Mouse (Mus musculus) forebrain, embryonic 10.5 days (tissue): ENCODE measurements around the gene Epha4. TPM values are rescaled to one million over a fixed set of nuclear protein-coding genes. Genes with fewer than 3 reads are reported as not detected.

ENCODE experiments used
- DNase-seq: peaks from one replicate; pipeline ENCODE4 v3.0.0-alpha.2; 2017; ENCODE audit warnings: low spot score; ENCODE audit errors: extremely low spot score
- H3K27ac ChIP-seq: fragments of 300-500 bp; sonication (generic); 2 replicates; pipeline ENCODE4 v1.5.1; 2016; ENCODE audit warnings: mild to moderate bottlenecking
- H3K27me3 ChIP-seq: fragments of 300-500 bp; sonication (generic); 2 replicates; pipeline ENCODE4 v1.6.1; 2016; ENCODE audit warnings: mild to moderate bottlenecking; ENCODE audit not compliant: poor library complexity, severe bottlenecking
- H3K36me3 ChIP-seq: fragments of 300-500 bp; sonication (generic); replicated peaks from 2 replicates; pipeline ENCODE4 v1.6.1; 2016; ENCODE audit warnings: mild to moderate bottlenecking, moderate library complexity
- H3K4me1 ChIP-seq: fragments of 300-500 bp; sonication (generic); 2 replicates; pipeline ENCODE4 v1.6.1; 2016
- H3K4me3 ChIP-seq: fragments of 300-500 bp; sonication (generic); 2 replicates; pipeline ENCODE4 v1.5.1; 2016; ENCODE audit warnings: mild to moderate bottlenecking, moderate library complexity
- H3K9me3 ChIP-seq: fragments of 300-500 bp; sonication (generic); 2 replicates; pipeline ENCODE4 v1.6.1; 2016; ENCODE audit warnings: mild to moderate bottlenecking, moderate library complexity
- WGBS: fragments of 180-500 bp; shearing (Covaris S2); methylation state at CpG from one replicate; pipeline ENCODE4 v1.1.7; 2016; 5-methylcytosine and 5-hydroxymethylcytosine counted together
- polyA plus RNA-seq: library from polyadenylated mRNA; unstranded; fragments of >200 nt; fragmentation: Nextera tagmentation; extraction: Ambion mirVana; gene quantifications from 2 replicates; pipeline ENCODE4 v1.2.1, GENCODE M21; 2016

The Epha4 gene
- polyA plus RNA-seq, result 22.9 and 25.9 TPM in 2 replicates

GRCm38 (mm10) chr1:77514963-77515650 lies at the start of gene Epha4:
Gene Epha4 (minus strand): TSS chr1:77515088.
- Histone ChIP-seq H3K27ac (peak within 1 kb of the TSS; percentile 93), H3K36me3 (peaks cover 10% of the 10 kb centered on the region), H3K4me3 (peak within 1 kb of the TSS; percentile 81), H3K9me3 (no peaks in the 10 kb centered on the region), H3K27me3 (peaks cover 40% of the 10 kb centered on the region), H3K4me1 (peaks cover 56% of the 10 kb centered on the region)
- 0% methylated on average over 40 of the region's 40 CpGs for WGBS
- DNase-seq, result peak; percentile 92

GRCm38 (mm10) chr1:77556199-77556598 lies 41.3 kb upstream of the Epha4 start:
- no peaks in the 10 kb centered on the region for H3K36me3 ChIP-seq
- H3K4me3 ChIP-seq, result no peak overlapping the region
- DNase-seq, result no peak
- peaks cover 10% of the 10 kb centered on the region for H3K4me1 ChIP-seq
- H3K9me3 ChIP-seq, result no peaks in the 10 kb centered on the region
- H3K27me3 ChIP-seq, result no peaks in the 10 kb centered on the region
- H3K27ac ChIP-seq, result no peak overlapping the region
- WGBS, result 74% methylated on average over 3 of the region's 3 CpGs

GRCm38 (mm10) chr1:77551927-77552326 lies 37.0 kb upstream of the Epha4 start:
- no peak for DNase-seq
- no peaks in the 10 kb centered on the region for H3K9me3 ChIP-seq
- WGBS, result 95% methylated on average over 7 of the region's 7 CpGs
- H3K4me3 ChIP-seq, result no peak overlapping the region
- H3K36me3 ChIP-seq, result no peaks in the 10 kb centered on the region
- H3K27ac ChIP-seq, result no peak overlapping the region
- no peaks in the 10 kb centered on the region for H3K27me3 ChIP-seq
- peaks cover 7% of the 10 kb centered on the region for H3K4me1 ChIP-seq

GRCm38 (mm10) chr1:77545722-77546121 lies 30.8 kb upstream of the Epha4 start:
- Histone ChIP-seq H3K27ac (no peak overlapping the region), H3K9me3 (no peaks in the 10 kb centered on the region), H3K36me3 (no peaks in the 10 kb centered on the region), H3K4me3 (no peak overlapping the region), H3K27me3 (no peaks in the 10 kb centered on the region), H3K4me1 (peaks cover 36% of the 10 kb centered on the region)
- WGBS, result 51% methylated on average over 6 of the region's 6 CpGs
- DNase-seq, result no peak

- Histone ChIP-seq H3K27ac (no peak overlapping the region), H3K27me3 (no peaks in the 10 kb centered on the region), H3K9me3 (no peaks in the 10 kb centered on the region), H3K4me3 (no peak overlapping the region), H3K4me1 (peaks cover 38% of the 10 kb centered on the region), H3K36me3 (no peaks in the 10 kb centered on the region)
- no peak for DNase-seq
- WGBS, result 90% methylated on average over 1 of the region's 1 CpGs
These were observed 30.1 kb upstream of the Epha4 start for GRCm38 (mm10) chr1:77545035-77545434.

GRCm38 (mm10) chr1:77544279-77544678 lies 29.4 kb upstream of the Epha4 start:
- H3K27ac ChIP-seq, result no peak overlapping the region
- H3K27me3 ChIP-seq, result no peaks in the 10 kb centered on the region
- peaks cover 45% of the 10 kb centered on the region for H3K4me1 ChIP-seq
- H3K4me3 ChIP-seq, result no peak overlapping the region
- H3K9me3 ChIP-seq, result no peaks in the 10 kb centered on the region
- DNase-seq, result no peak
- H3K36me3 ChIP-seq, result no peaks in the 10 kb centered on the region
- WGBS, result 57% methylated on average over 3 of the region's 3 CpGs

GRCm38 (mm10) chr1:77539945-77540344 lies 25.1 kb upstream of the Epha4 start:
- H3K4me1 ChIP-seq, result peaks cover 25% of the 10 kb centered on the region
- H3K27ac ChIP-seq, result peak overlapping the region; percentile 44; the same call in 1 of the 2 replicates
- DNase-seq, result no peak
- H3K4me3 ChIP-seq, result no peak overlapping the region
- no peaks in the 10 kb centered on the region for H3K9me3 ChIP-seq
- H3K27me3 ChIP-seq, result no peaks in the 10 kb centered on the region
- no peaks in the 10 kb centered on the region for H3K36me3 ChIP-seq
- WGBS, result 78% methylated on average over 12 of the region's 12 CpGs

- H3K27me3 ChIP-seq, result no peaks in the 10 kb centered on the region
- peaks cover 13% of the 10 kb centered on the region for H3K4me1 ChIP-seq
- WGBS, result 78% methylated on average over 2 of the region's 2 CpGs
- no peak overlapping the region for H3K27ac ChIP-seq
- no peak for DNase-seq
- no peaks in the 10 kb centered on the region for H3K36me3 ChIP-seq
- no peak overlapping the region for H3K4me3 ChIP-seq
- H3K9me3 ChIP-seq, result no peaks in the 10 kb centered on the region
These were observed 23.7 kb upstream of the Epha4 start for GRCm38 (mm10) chr1:77538559-77538958.

GRCm38 (mm10) chr1:77535905-77536304 lies 21.0 kb upstream of the Epha4 start:
- no peak for DNase-seq
- Histone ChIP-seq H3K36me3 (no peaks in the 10 kb centered on the region), H3K27ac (no peak overlapping the region), H3K4me1 (peaks cover 22% of the 10 kb centered on the region), H3K4me3 (no peak overlapping the region), H3K27me3 (no peaks in the 10 kb centered on the region), H3K9me3 (no peaks in the 10 kb centered on the region)
- 87% methylated on average over 5 of the region's 5 CpGs for WGBS

- DNase-seq, result no peak
- WGBS, result 35% methylated on average over 6 of the region's 6 CpGs
- H3K27ac ChIP-seq, result peak overlapping the region; percentile 63; the same call in 1 of the 2 replicates
These were observed 17.8 kb upstream of the Epha4 start for GRCm38 (mm10) chr1:77532576-77533183.

GRCm38 (mm10) chr1:77531934-77532575 lies 17.2 kb upstream of the Epha4 start:
- H3K27ac ChIP-seq, result peak overlapping the region; percentile 63; the same call in 1 of the 2 replicates

More at GRCm38 (mm10) chr1:77532576-77533183, 17.8 kb upstream of the Epha4 start:
- H3K36me3 ChIP-seq, result no peaks in the 10 kb centered on the region
- H3K27me3 ChIP-seq, result no peaks in the 10 kb centered on the region
- H3K4me3 ChIP-seq, result no peak overlapping the region
- no peaks in the 10 kb centered on the region for H3K9me3 ChIP-seq
- H3K4me1 ChIP-seq, result peaks cover 20% of the 10 kb centered on the region

GRCm38 (mm10) chr1:77525082-77525481 lies 10.2 kb upstream of the Epha4 start:
- 90% methylated on average over 8 of the region's 8 CpGs for WGBS
- no peak for DNase-seq
- no peak overlapping the region for H3K27ac ChIP-seq

More at GRCm38 (mm10) chr1:77531934-77532575, 17.2 kb upstream of the Epha4 start:
- H3K4me1 ChIP-seq, result peaks cover 20% of the 10 kb centered on the region
- H3K9me3 ChIP-seq, result no peaks in the 10 kb centered on the region
- H3K36me3 ChIP-seq, result no peaks in the 10 kb centered on the region
- H3K4me3 ChIP-seq, result no peak overlapping the region
- 47% methylated on average over 5 of the region's 5 CpGs for WGBS
- no peak for DNase-seq
- H3K27me3 ChIP-seq, result no peaks in the 10 kb centered on the region

GRCm38 (mm10) chr1:77523354-77523753 lies 8.5 kb upstream of the Epha4 start:
- no peak for DNase-seq

More at GRCm38 (mm10) chr1:77525082-77525481, 10.2 kb upstream of the Epha4 start:
- peaks cover 17% of the 10 kb centered on the region for H3K27me3 ChIP-seq
- H3K36me3 ChIP-seq, result no peaks in the 10 kb centered on the region
- peaks cover 25% of the 10 kb centered on the region for H3K4me1 ChIP-seq
- H3K4me3 ChIP-seq, result no peak overlapping the region
- no peaks in the 10 kb centered on the region for H3K9me3 ChIP-seq

More at GRCm38 (mm10) chr1:77523354-77523753, 8.5 kb upstream of the Epha4 start:
- WGBS, result 86% methylated on average over 2 of the region's 2 CpGs
- no peaks in the 10 kb centered on the region for H3K36me3 ChIP-seq
- no peak overlapping the region for H3K4me3 ChIP-seq
- H3K27me3 ChIP-seq, result peaks cover 33% of the 10 kb centered on the region
- H3K9me3 ChIP-seq, result no peaks in the 10 kb centered on the region
- H3K4me1 ChIP-seq, result peaks cover 21% of the 10 kb centered on the region
- H3K27ac ChIP-seq, result no peak overlapping the region
